Mouse (Mus musculus) cerebellum, adult 2 months (tissue): ENCODE measurements around the gene Enpp3.

Experiments
- CTCF ChIP-seq: fragments of 200-500 bp; IDR thresholded peaks from 2 replicates; pipeline ENCODE4 v1.5.1; 2011; ENCODE audit warnings: low read depth, mild to moderate bottlenecking, control low read depth, low read length, moderate library complexity, borderline replicate concordance; ENCODE audit not compliant: insufficient read depth
- POLR2A ChIP-seq: fragments of 200-500 bp; IDR thresholded peaks from 2 replicates; pipeline ENCODE4 v1.6.1; 2011; ENCODE audit warnings: low read length, control low read depth, borderline replicate concordance; ENCODE audit not compliant: insufficient read depth

- TF ChIP-seq POLR2A (no peak), CTCF (no peak)
These were observed 17.1 kb downstream of the Enpp3 start for GRCm38 (mm10) chr10:24825456-24826081.
